Mouse (Mus musculus) kidney, adult 8-10 months (tissue): ENCODE results near the gene Adam23.
A peak's percentile ranks its signal among the peaks of the same experiment; 100 is the strongest.
"Not testable (repeated sequence)": the region's sequence is repeated elsewhere in the genome, so short reads cannot be mapped to it uniquely, and the experiment has no call there.

Experiments
- DNase-seq, 2 experiments: peaks; one replicate each; pipeline ENCODE4 v3.0.0; 2022

The Adam23 gene

DNA sequence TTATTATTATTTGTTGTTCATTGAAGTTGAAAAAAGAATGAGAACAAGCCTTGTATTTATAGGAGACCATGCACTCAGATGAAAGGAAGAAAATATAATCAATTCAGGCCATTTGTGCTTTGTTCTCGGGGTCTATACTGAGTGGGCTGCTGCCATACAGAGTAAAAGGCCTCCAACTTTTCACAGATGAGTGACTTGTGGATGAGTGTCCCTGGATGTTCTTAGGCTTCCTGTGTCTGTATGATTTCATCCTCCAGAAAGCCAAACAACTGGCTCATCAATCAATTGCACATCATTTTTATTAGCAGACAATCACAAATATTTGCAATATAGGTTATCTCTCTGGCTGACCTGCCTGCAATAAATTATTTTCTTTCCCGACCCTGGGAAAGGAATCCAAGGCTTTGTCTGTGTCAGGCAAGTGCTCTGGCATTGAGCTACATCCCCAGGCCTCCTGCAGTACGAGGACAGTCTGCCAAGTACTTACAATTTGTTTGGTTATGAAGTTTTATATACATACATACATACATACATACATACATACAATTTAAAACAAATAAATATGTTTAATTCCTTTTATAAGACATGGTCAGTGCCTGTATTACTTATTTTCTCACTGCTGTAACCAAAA is 158.3 kb downstream of the Adam23 start:
- DNase-seq, result no peak

DNA sequence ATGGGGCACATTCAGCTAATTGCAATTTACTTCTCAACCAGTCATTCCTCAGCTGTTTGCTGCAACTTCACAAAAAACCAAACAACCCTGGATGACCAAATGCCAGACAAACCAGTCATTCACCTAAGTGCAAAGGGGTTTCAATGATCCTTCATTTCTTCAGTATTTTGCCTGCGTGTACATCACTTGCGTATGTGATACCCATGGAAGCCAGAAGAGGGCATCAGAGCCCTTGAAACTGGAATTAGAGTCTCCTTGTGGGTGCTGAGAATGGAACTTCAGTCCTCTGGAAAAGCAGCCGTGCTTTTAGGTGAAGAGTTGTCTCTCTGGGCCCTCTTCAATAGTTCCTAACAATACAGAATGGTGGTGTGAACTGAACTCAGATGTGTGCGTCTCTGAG is 163.9 kb downstream of the Adam23 start:
- DNase-seq, result no peak

DNA sequence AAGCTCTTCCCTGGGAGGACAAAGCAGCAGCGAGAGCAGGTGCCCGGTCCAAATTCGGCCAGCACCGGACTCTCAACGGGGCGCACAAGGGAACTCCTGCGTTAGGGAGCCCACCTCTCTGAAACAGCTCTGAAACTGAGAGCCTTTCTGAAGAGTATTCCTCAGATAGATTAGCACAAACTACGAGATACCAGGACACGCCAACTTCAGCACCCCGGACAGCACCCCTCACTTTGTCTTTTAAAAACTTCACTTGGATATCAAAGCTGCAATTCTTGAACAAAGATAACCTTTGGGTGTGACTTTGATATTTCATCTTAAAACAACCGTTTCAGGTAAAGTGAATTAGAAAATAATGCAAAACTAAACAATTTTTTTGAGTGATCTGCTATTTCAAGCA is 168.9 kb downstream of the Adam23 start:
- DNase-seq, result peak in 1 of 2 experiments; percentile 30

DNA sequence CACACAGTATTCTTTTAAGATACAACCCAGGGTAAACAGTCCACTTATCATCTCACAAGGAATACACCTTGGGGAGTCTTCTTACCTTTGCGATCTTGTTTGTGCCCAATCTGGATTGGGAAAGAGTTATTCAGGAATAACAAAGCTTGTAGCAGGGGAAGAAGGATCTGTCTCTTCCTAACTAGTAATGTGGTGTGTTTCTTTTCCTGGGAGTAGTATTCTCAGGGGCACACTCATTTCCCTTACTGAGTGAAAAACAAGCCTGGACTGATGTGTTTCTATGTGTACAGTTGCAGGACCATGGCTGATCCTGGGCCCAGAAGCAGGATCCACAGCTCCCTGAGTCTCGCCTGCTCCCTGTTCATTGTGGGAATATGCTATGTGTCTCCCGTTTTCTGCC is 170.0 kb downstream of the Adam23 start, which contains the start of gene Gm39653:
Gm39653 (plus strand) TSS at position 301 of the 400 bp plus-strand sequence.
- DNase-seq, result no peak

DNA sequence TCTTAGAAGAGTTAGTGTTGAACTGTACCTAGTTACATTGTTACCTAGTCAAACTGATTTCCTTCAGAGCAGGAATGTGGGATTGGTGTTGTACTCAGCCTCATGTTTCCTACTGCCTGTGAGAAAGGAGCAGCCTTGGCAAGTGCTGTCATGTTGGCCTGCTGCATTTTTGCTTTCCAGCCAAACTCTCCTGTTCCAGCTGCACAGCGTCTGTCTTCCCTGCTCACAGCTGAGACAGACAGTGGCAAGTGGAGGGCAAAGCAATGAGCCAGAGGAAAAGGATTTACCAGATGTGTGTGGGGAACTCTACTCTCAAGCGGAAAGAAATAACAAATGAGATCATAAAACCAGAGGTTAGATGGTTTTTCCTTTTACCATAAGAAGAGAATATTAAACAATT is 182.5 kb downstream of the Adam23 start:
- no peak for DNase-seq

DNA sequence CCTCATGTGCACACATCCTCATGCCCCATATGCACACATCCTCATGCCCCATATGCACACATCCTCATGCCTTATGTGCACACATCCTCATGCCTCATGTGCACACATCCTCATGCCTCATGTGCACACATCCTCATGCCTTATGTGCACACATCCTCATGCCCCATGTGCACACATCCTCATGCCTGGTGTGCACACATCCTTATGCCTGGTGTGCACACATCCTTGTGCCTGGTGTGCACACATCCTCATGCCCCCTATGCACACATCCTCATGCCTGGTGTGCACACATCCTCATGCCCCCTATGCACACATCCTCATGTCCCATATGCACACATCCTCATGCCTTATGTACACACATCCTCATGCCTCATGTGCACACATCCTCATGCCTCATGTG is 184.7 kb downstream of the Adam23 start:
- not testable (repeated sequence) for DNase-seq

DNA sequence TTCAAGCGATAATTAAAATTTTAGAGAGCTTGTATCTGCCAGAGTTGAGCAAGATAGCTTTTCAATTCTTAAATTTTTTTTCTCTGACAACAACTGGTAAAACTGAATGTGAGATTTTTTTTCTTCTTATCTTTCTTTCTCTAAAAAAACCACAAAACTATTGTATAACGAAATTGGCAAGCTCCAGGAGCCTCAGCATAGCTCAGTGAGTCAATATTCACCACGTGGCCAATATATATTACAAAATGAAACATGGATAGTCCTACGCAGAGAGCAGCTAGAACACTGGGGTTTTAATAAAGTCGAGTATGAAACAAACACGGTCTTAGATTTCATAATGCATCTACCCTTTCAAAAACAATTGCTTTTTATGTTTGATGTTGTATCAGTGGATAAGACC is 194.2 kb downstream of the Adam23 start:
- no peak for DNase-seq
